Mouse (Mus musculus): ENCODE measurements around the gene Nfib. TPM values are rescaled to one million over a fixed set of nuclear protein-coding genes. Genes with fewer than 3 reads are reported as not detected.

Gene Nfib
- polyA plus RNA-seq, 1 experiment from 2014 or later: 13.5 TPM

- 96% methylated on average over 9 of the region's 9 CpGs for WGBS
- no peak overlapping the region for H3K27ac ChIP-seq (ENCODE audit: low read depth, low read length)
- no peaks in the 10 kb centered on the region for H3K36me3 ChIP-seq (ENCODE audit: control insufficient read depth, insufficient read depth)
- no peak overlapping the region for H3K9ac ChIP-seq (ENCODE audit: low read depth, low read length)
- no peak overlapping the region for H3K4me3 ChIP-seq (ENCODE audit: low read depth, low read length)
- H3K9me3 ChIP-seq (ENCODE audit: control insufficient read depth): no peaks in the 10 kb centered on the region
- no peaks in the 10 kb centered on the region for H3K27me3 ChIP-seq (replicated peaks; ENCODE audit: control insufficient read depth, insufficient read depth, low read length)
- TF ChIP-seq CTCF (IDR thresholded peaks at IDR 0.05; ENCODE audit: low read depth): no peak
- H3K4me1 ChIP-seq (replicated peaks; ENCODE audit: control insufficient read depth, insufficient read depth, low read length): no peaks in the 10 kb centered on the region
- no peak for ATAC-seq
- no peak overlapping the region for H3K4me2 ChIP-seq (replicated peaks; ENCODE audit: low read depth)
These were observed 67.3 kb downstream of the Nfib start for GRCm38 (mm10) chr4:82638251-82638650.

GRCm38 (mm10) chr4:82637633-82638032 is 67.9 kb downstream of the Nfib start:
- Histone ChIP-seq H3K4me3 (ENCODE audit: low read depth, low read length) (no peak overlapping the region), H3K36me3 (ENCODE audit: control insufficient read depth, insufficient read depth) (no peaks in the 10 kb centered on the region), H3K9me3 (ENCODE audit: control insufficient read depth) (no peaks in the 10 kb centered on the region), H3K9ac (ENCODE audit: low read depth, low read length) (no peak overlapping the region), H3K4me1 (replicated peaks; ENCODE audit: control insufficient read depth, insufficient read depth, low read length) (no peaks in the 10 kb centered on the region), H3K27me3 (replicated peaks; ENCODE audit: control insufficient read depth, insufficient read depth, low read length) (no peaks in the 10 kb centered on the region), H3K27ac (ENCODE audit: low read depth, low read length) (no peak overlapping the region), H3K4me2 (replicated peaks; ENCODE audit: low read depth) (no peak overlapping the region)
- WGBS: 81% methylated on average over 4 of the region's 4 CpGs
- TF ChIP-seq CTCF (IDR thresholded peaks at IDR 0.05; ENCODE audit: low read depth): no peak
- no peak for ATAC-seq

GRCm38 (mm10) chr4:82636658-82637057 is 68.9 kb downstream of the Nfib start:
- no peak overlapping the region for H3K9ac ChIP-seq (ENCODE audit: low read depth, low read length)
- H3K27ac ChIP-seq (ENCODE audit: low read depth, low read length): no peak overlapping the region
- no peak for ATAC-seq
- no peaks in the 10 kb centered on the region for H3K9me3 ChIP-seq (ENCODE audit: control insufficient read depth)
- no peaks in the 10 kb centered on the region for H3K36me3 ChIP-seq (ENCODE audit: control insufficient read depth, insufficient read depth)
- WGBS: 80% methylated on average over 5 of the region's 5 CpGs
- no peak for TF ChIP-seq CTCF (IDR thresholded peaks at IDR 0.05; ENCODE audit: low read depth)
- H3K4me1 ChIP-seq (replicated peaks; ENCODE audit: control insufficient read depth, insufficient read depth, low read length): no peaks in the 10 kb centered on the region
- no peak overlapping the region for H3K4me3 ChIP-seq (ENCODE audit: low read depth, low read length)
- no peak overlapping the region for H3K4me2 ChIP-seq (replicated peaks; ENCODE audit: low read depth)
- H3K27me3 ChIP-seq (replicated peaks; ENCODE audit: control insufficient read depth, insufficient read depth, low read length): no peaks in the 10 kb centered on the region

DNA sequence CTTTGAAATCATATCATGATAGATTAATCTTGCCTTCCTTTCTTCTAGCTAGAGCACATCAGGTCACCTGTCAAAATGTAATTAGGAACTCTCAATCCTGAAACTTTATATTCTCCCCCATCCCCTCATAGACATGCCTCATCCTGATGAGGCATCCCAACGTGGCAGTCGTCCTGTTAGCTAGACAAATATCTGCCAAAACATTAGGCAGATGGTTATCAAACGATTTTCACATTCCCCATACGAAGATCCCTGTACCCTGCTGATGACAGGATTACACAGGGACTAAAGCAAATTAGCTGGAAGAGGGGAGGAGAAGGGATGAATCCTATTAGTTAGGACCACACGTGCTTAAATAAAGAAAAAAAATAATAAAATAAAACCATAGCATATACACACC is 69.7 kb downstream of the Nfib start:
- Histone ChIP-seq H3K4me1 (replicated peaks; ENCODE audit: control insufficient read depth, insufficient read depth, low read length) (no peaks in the 10 kb centered on the region), H3K4me2 (replicated peaks; ENCODE audit: low read depth) (no peak overlapping the region), H3K4me3 (ENCODE audit: low read depth, low read length) (no peak overlapping the region), H3K9me3 (ENCODE audit: control insufficient read depth) (no peaks in the 10 kb centered on the region), H3K27ac (ENCODE audit: low read depth, low read length) (no peak overlapping the region), H3K36me3 (ENCODE audit: control insufficient read depth, insufficient read depth) (no peaks in the 10 kb centered on the region), H3K9ac (ENCODE audit: low read depth, low read length) (no peak overlapping the region), H3K27me3 (replicated peaks; ENCODE audit: control insufficient read depth, insufficient read depth, low read length) (no peaks in the 10 kb centered on the region)
- ATAC-seq: no peak
- TF ChIP-seq CTCF (IDR thresholded peaks at IDR 0.05; ENCODE audit: low read depth): no peak
- 47% methylated on average over 5 of the region's 5 CpGs for WGBS

- Histone ChIP-seq H3K4me3 (ENCODE audit: low read depth, low read length) (no peak overlapping the region), H3K9ac (ENCODE audit: low read depth, low read length) (no peak overlapping the region), H3K4me2 (replicated peaks; ENCODE audit: low read depth) (no peak overlapping the region), H3K36me3 (ENCODE audit: control insufficient read depth, insufficient read depth) (no peaks in the 10 kb centered on the region), H3K9me3 (ENCODE audit: control insufficient read depth) (no peaks in the 10 kb centered on the region), H3K4me1 (replicated peaks; ENCODE audit: control insufficient read depth, insufficient read depth, low read length) (no peaks in the 10 kb centered on the region), H3K27ac (ENCODE audit: low read depth, low read length) (no peak overlapping the region), H3K27me3 (replicated peaks; ENCODE audit: control insufficient read depth, insufficient read depth, low read length) (no peaks in the 10 kb centered on the region)
- 88% methylated on average over 11 of the region's 11 CpGs for WGBS
- TF ChIP-seq CTCF (IDR thresholded peaks at IDR 0.05; ENCODE audit: low read depth): no peak
- no peak for ATAC-seq
These were observed 70.4 kb downstream of the Nfib start for GRCm38 (mm10) chr4:82635118-82635517.

GRCm38 (mm10) chr4:82634365-82634764 is 71.2 kb downstream of the Nfib start:
- no peak for TF ChIP-seq CTCF (IDR thresholded peaks at IDR 0.05; ENCODE audit: low read depth)
- Histone ChIP-seq H3K27me3 (replicated peaks; ENCODE audit: control insufficient read depth, insufficient read depth, low read length) (no peaks in the 10 kb centered on the region), H3K9me3 (ENCODE audit: control insufficient read depth) (no peaks in the 10 kb centered on the region), H3K27ac (ENCODE audit: low read depth, low read length) (no peak overlapping the region), H3K4me3 (ENCODE audit: low read depth, low read length) (no peak overlapping the region), H3K9ac (ENCODE audit: low read depth, low read length) (no peak overlapping the region), H3K4me2 (replicated peaks; ENCODE audit: low read depth) (no peak overlapping the region), H3K4me1 (replicated peaks; ENCODE audit: control insufficient read depth, insufficient read depth, low read length) (no peaks in the 10 kb centered on the region), H3K36me3 (ENCODE audit: control insufficient read depth, insufficient read depth) (no peaks in the 10 kb centered on the region)
- no peak for ATAC-seq
- 75% methylated on average over 7 of the region's 7 CpGs for WGBS

All from intestine, postnatal 0 days (tissue).